Mouse (Mus musculus) retina, embryonic 14.5 days (tissue): Measurements from ENCODE around the gene Kbtbd13.

ENCODE experiments used
- DNase-seq: peaks from one replicate; pipeline ENCODE4 v3.0.0-alpha.2; 2015; ENCODE audit warnings: low spot score

Gene Kbtbd13

GRCm38 (mm10) chr9:65393606-65394005, 2.2 kb upstream of the Kbtbd13 start:
- no peak for DNase-seq

GRCm38 (mm10) chr9:65392638-65393364, 1.3 kb upstream of the Kbtbd13 start:
- DNase-seq = peak; percentile 78

GRCm38 (mm10) chr9:65390752-65391612, 470 bp downstream of the Kbtbd13 start:
- DNase-seq = peak; percentile 47

- peak; percentile 32 for DNase-seq
Observed at GRCm38 (mm10) chr9:65386373-65387140, 4.9 kb downstream of the Kbtbd13 start.

- DNase-seq = no peak
Observed at GRCm38 (mm10) chr9:65384276-65384675, 7.2 kb downstream of the Kbtbd13 start.

GRCm38 (mm10) chr9:65382751-65383097, 8.7 kb downstream of the Kbtbd13 start:
- DNase-seq = no peak

- DNase-seq = no peak
Observed at GRCm38 (mm10) chr9:65382031-65382750, 9.3 kb downstream of the Kbtbd13 start.

- DNase-seq = no peak
Observed at GRCm38 (mm10) chr9:65381017-65381590, 10.3 kb downstream of the Kbtbd13 start.

GRCm38 (mm10) chr9:65375163-65375934, 16.1 kb downstream of the Kbtbd13 start:
- no peak for DNase-seq

- no peak for DNase-seq
Observed at GRCm38 (mm10) chr9:65374468-65375162, 16.8 kb downstream of the Kbtbd13 start.

- peak; percentile 33 for DNase-seq
Observed at GRCm38 (mm10) chr9:65372449-65372848, 19.0 kb downstream of the Kbtbd13 start.

- DNase-seq = no peak
Observed at GRCm38 (mm10) chr9:65371756-65372155, 19.7 kb downstream of the Kbtbd13 start.

- DNase-seq = no peak
Observed at GRCm38 (mm10) chr9:65365721-65366120, 25.7 kb downstream of the Kbtbd13 start.

- peak; percentile 67 for DNase-seq
Observed at GRCm38 (mm10) chr9:65363684-65364083, 27.8 kb downstream of the Kbtbd13 start.

- peak; percentile 33 for DNase-seq
Observed at GRCm38 (mm10) chr9:65360641-65361448, 30.6 kb downstream of the Kbtbd13 start, which contains the start of gene Ubap1l. TSS of gene Ubap1l (plus strand) at chr9:65361041.

GRCm38 (mm10) chr9:65358956-65359480, 32.4 kb downstream of the Kbtbd13 start:
- DNase-seq = no peak

GRCm38 (mm10) chr9:65356971-65357370, 34.5 kb downstream of the Kbtbd13 start:
- no peak for DNase-seq

GRCm38 (mm10) chr9:65356561-65356960, 34.9 kb downstream of the Kbtbd13 start:
- no peak for DNase-seq

GRCm38 (mm10) chr9:65353251-65353650, 38.2 kb downstream of the Kbtbd13 start:
- no peak for DNase-seq
